Mouse (Mus musculus): ENCODE data around the gene Kcnj14. TPM values are rescaled to one million over a fixed set of nuclear protein-coding genes. Genes with fewer than 3 reads are reported as not detected.

The Kcnj14 gene
- total RNA-seq, 2 experiments from 2014 or later, result 0.55 to 0.70 TPM

DNA sequence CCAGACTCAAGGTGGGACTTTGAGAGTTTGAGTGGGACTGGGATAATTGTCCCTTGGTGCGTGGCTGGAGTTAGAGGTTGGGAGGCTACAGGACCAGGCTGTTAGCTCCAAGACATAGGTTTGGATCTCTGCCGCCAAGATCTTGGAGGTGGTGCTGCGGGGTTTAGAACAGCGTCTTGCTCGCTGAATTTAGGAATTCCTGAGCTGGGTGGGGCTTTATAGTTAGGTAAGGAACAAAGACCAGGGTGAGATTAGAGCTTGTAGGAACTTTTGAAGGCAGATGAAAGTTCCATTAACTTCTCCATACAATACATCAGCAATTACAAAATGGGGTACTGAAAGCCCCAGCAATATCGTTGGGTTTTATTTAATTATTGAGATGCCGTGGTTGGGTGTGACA is 24.6 kb downstream of the Kcnj14 start:
- intact Hi-C loops (cut with DNase I), result no loop called here
- no peak for DNase-seq (ENCODE audit: low spot score)

DNA sequence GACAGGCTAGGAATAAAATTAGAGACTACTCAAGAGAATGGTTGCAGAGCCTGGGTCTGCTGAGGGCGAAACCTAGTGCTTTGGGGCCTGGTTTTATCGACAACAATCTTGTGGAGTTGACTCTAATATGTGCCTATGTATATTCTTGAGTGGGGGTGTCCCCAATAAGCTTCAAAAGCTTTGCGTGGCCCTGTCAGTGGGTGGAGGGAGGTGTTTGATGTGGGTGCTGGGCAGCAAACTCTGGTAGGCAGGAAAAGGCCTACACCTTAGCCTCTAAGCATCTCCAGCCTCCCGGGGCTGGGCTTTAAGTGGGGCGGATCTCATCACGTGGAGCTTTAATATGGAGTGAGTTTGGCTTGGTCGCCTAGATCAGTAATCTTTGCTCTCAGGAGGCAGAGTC is 25.7 kb downstream of the Kcnj14 start:
- no peak for DNase-seq (ENCODE audit: low spot score)
- intact Hi-C loops (cut with DNase I), result no loop called here

DNA sequence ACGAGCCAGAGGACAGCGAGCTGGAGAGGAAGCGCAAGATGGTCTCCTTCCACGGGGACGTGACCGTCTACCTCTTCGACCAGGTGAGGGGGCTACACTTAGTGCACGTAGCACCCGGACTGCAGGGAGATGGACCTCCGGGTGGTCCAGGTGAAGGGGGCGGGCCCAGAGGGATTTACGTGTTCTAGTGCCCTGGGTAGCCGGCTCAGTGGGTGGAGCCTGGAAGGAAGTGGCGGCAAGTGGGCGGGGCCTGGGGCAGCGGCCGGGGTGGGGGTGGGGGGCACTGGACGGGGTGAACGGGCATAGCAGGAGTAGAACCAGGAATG is 26.1 kb downstream of the Kcnj14 start:
- intact Hi-C loops (cut with DNase I), result no loop called here
- DNase-seq (ENCODE audit: low spot score), result no peak

DNA sequence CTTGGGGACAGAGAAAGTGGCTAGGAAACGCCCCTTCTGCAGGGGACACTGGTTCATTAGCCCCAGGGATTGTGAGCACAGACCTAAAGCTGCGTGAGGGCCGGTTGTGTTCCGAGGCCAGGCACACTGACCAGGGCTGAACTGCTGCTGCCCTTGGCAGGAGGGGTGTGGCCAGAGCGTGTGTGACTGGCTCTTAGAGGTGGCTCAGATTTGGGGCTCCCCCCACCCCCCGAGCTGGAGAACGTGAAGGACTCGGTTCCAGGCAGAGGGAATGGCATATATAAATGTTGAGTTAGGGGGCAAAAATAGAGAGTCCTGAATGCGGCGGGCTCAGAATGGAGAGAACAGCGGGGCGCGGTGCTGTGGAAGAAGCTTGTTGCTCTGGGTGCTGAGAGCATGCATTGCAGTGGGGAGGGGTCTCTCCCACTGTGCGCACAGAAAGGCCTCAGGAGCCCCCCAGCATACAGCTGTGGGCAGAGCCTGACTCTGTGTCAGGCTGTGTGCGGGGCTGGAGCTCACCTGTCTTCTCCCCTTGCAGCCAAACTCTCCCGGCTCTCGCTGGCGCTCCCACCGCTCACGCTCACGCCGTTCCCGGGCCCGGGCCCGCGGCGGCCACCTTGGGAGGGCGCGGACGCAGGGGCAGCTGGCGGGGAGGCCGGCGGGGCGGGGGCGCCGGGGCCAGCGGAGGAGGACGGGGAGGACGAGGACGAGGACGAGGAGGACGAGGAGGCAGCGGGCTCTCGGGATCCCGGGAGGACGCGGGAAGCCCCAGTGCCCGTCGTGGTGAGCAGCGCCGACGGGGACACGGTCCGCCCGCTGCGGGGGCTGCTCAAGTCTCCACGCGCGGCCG is 26.7 kb downstream of the Kcnj14 start:
- intact Hi-C loops (cut with DNase I), result no loop called here
- DNase-seq (ENCODE audit: low spot score), result no peak

DNA sequence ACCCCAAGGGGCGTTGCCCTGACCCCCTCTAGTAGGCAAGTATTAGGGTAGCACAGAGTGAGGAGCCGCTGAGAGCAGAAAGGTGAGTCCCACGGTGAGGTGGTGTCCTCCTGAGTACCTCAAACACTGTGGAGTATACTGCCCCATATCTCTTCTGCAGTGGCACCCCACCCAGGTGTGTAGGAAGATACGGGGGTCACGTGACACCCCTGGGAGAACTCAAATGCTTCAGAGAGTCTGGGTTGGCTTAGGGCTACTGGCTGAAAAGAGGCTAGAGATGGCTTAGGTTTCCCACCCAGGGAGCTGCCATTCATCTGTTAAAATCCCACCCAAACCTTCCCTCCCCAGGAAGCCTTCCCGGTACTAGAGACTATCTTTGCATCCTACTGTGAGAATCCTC is 27.6 kb downstream of the Kcnj14 start:
- DNase-seq (ENCODE audit: low spot score), result no peak
- intact Hi-C loops (cut with DNase I), result no loop called here

DNA sequence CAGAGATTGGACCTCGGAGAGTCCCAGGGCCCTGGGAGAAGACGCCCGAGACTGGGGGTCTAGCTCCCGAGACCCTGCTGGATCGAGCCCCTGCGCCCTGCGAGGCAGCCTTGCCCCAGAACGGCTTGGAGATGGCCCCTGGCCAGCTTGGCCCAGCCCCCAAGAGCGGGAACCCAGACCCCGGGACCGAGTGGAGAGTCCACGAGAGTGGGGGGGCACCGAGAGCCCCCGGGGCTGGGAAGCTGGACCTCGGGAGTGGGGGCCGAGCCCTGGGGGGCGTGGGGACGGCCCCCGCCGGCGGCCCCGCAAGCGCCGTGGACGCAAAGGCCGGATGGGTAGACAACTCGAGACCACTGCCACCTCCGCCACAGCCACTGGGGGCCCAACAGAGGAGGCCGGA is 29.6 kb downstream of the Kcnj14 start:
- DNase-seq (ENCODE audit: low spot score), result no peak
- intact Hi-C loops (cut with DNase I), result no loop called here

DNA sequence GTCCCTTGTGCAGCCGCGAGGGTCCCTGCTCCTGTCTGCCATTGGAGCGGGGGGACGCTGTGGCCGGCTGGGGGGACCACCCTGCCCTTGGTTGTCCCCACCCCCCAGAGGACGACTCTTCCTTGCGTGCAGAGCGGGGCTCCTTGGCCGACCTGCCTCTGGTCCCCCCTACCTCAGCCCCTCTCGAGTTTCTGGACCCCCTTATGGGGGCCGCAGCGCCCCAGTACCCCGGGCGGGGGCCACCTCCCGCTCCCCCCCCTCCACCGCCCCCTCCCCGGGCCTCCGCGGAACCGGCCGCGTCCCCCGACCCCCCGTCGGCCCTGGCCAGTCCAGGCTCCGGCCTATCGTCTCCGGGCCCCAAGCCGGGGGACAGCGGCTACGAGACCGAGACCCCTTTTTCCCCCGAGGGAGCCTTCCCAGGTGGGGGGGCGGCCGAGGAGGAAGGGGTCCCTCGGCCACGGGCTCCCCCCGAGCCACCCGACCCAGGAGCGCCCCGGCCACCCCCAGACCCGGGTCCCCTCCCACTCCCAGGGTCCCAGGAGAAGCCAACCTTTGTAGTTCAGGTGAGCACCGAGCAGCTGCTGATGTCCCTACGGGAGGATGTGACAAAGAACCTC is 30.5 kb downstream of the Kcnj14 start:
- intact Hi-C loops (cut with DNase I), result no loop called here
- DNase-seq (ENCODE audit: low spot score), result no peak

DNA sequence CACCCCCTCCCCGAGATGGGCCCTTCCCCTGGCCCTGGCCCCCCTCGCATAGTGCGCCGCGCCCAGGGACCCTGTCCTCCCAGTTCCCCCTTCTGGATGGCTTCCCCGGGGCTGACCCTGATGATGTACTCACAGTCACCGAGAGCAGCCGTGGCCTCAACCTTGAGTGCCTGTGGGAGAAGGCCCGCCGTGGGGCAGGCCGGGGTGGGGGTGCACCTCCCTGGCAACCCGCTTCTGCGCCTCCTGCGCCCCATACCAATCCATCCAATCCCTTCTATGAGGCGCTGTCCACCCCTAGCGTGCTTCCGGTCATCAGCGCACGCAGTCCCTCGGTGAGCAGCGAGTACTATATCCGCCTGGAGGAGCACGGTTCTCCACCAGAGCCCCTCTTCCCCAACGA is 31.3 kb downstream of the Kcnj14 start:
- no peak for DNase-seq (ENCODE audit: low spot score)
- intact Hi-C loops (cut with DNase I), result no loop called here

DNA sequence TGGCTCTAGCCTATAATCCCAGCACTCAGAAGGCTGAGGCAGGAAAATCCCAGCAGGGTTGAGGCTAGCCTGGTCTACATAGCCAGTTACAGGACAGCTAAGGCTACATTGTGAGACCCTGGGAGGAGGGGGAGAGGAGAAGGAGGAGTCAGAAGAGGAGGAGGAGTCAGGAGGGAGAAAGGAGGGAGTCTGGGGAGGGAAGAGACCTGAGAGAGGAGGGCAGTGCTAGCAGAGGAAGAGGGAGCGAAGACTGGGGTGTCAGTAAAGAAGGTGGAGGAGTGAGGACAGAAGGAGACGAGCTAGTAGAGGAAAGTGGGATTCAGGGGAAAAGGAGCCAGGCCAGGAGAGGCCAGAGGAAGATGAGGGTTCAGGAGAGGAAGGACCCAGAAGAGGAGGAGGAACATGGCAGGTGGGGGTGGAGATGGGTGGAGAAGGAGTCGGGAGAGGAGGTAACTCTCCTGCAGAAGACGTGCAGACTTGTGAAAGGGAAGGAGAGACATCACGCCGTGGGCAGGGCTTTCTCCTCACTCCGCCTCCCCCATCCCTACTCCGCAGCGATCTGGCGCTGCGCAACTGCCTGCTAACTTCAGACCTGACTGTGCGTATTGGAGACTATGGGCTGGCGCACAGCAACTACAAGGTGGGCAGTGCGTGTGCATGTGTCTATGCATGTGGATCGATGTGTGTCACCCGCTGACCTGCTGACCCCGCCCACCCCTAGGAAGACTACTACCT is 32.7 kb downstream of the Kcnj14 start:
- intact Hi-C loops (cut with DNase I), result no loop called here

DNA sequence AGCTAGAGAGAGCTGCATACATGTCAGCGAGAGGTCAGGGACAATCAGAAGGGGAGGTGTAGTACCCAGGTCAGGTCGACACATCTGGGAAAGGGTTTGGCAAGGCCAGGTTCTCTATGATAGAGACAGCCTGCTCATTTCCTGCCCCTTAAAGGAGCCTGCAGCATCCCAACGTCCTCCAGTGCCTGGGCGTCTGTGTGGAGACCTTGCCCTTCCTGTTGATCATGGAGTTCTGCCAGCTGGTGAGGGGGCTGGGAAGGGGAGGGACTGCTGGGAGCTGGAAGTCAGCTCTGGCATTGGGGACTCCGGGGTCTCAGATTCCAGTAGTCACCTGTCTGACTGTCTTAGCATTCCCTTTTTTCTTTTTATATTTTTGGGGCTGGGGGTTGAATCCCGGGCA is 33.9 kb downstream of the Kcnj14 start:
- intact Hi-C loops (cut with DNase I), result no loop called here
- DNase-seq (ENCODE audit: low spot score), result no peak

More for the DNA sequence above, 32.7 kb downstream of the Kcnj14 start:
- no peak for DNase-seq (ENCODE audit: low spot score)

DNA sequence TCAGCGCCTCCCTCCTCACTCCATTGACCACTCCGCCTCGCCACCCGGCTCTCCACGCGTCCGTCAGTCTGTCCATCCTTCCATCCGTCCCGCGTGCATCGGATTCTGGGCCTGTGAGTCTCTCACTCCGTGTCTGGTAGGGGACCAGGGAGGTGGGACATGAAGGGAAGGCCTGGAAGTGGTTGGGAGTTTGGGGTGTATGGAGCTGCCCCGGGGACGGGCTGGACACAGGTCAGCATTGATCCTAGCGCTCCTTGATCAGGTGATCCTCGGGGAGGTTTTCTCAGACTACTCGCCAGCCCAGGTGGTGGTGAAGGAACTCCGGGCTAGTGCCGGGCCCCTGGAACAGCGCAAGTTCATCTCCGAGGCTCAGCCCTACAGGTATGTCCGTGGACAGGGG is 36.9 kb downstream of the Kcnj14 start:
- intact Hi-C loops (cut with DNase I), result no loop called here
- DNase-seq (ENCODE audit: low spot score), result no peak

DNA sequence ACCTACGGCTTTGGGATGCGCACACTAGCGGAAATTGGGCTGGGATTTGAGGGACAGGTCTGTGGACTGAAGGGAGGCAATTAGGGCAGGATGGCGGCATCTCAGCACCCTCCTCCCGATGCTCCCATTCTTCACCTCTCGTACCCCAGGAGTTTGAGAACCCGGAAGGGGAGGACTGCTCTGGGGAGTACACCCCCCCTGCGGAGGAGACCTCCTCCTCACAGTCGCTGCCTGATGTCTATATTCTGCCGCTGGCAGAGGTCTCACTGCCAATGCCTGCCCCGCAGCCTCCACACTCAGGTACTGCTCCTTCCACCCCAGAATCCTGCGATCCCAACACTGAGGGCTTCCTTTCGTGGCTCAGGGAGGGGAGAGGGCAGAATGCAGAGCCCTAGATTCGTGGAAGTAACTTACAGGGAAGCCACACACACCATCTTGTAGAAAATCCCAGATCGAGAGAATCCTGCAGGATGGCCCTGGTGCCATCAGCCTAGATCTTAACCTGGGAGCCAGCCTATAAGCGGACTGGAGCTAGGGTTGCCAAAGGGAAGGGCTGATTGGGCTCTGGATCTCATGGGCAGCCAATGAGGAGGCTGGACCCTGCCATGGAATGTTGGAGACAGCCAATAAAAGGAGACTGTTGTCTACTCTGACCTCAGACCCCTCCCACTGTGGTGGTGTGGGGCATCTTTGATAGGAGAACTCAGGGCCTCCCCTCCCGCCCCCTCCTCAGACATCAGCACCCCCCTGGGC is 37.7 kb downstream of the Kcnj14 start:
- intact Hi-C loops (cut with DNase I), result no loop called here
- no peak for DNase-seq (ENCODE audit: low spot score)

DNA sequence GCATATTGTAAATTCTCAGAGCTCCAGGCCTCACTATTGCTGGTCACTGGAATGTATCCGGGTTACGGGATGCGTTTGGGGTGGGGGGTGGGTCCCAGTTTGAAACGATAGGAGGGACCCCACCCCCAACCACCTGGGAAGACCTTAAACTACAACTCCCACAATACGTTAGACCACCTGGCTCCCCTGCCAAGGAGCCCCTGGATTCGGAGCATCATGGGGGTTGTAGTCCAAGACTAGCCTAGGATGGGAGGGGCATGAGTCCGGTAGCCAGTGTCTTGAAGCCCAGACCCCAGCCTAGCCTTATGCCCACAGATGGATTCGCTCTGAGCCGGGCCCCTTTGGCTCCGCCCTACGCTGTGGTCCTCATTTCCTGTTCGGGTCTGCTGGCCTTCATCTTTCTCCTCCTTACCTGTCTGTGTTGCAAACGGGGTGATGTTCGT is 38.4 kb downstream of the Kcnj14 start:
- DNase-seq (ENCODE audit: low spot score), result no peak

DNA sequence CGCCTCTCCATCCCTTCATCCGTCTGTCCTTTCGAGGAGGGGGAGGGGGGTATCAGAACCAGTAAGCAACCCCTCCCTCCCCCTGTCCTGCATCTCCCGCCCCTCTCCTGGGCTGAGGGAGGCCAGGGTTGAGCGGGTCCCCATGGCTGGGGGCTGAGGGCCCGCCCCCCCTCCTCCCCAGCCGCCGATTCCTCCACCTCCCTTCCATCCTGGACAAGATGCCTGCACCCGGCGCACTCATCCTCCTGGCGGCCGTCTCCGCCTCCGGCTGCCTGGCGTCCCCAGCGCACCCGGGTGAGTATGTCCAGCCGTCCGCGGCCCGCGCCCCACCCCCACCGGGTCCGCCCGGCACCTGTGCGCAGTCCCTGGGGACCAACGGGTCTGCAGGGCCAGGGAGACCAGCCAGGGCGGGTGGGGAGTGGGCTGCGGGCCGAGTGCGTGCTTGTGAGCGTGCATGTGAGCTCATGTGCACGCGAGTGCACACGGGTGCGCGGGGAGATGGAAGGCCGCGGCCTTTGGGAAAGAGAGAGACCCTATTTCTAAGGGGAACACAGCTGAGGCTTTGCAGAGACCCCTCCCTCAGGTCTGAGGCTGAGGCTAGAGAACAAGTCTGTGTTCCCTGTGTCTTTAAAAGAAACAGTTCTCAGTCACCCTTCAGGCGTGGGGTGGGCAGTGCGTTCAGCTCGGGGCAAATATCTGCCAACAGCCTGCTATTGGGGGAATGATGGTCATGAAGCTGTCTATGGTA is 39.0 kb downstream of the Kcnj14 start:
- intact Hi-C loops (cut with DNase I), result no loop called here
- DNase-seq (ENCODE audit: low spot score), result no peak

More for the DNA sequence above, 38.4 kb downstream of the Kcnj14 start:
- intact Hi-C loops (cut with DNase I), result no loop called here

DNA sequence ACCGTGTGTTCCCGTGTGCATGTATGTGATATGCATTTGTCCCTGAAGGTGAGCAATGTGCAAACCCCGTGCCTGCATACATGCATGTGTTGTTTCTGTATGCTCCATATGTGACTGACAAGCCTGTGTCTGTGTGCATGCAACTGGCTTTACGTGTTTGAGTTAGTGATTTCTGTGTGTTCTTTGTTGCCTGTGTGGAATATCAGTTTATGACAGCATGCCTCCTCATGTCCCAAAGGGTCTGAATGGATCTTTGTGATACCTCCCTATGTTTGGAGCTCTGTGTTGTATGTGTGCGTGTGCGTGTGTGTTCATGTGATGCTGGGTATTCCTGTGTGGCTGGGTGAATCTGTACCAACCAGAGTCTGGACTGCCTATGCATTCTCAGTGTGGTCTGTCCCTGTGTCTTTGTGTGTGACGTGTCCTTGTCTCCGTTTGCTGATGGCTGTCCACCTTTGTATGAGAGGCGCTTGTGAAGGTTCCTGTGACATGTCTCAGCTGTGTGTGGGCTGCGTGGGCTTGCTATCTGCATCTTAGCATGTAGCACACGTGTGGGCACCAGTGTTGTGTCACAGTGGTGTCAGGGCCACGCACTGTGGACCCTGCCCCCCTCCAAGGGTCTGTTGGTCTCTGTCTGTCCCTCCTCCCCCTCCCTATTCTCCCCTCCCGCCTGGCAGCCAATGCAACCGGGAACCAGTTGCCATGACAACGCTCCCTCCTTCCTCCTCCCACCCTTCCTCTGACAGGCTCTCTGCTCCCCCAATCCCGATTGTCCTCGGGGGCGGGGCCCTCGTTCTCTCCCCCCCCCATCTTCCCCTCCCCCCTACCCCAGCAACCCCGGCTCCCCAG is 39.8 kb downstream of the Kcnj14 start, which contains the start of gene Sult2b1:
TSS of gene Sult2b1 (minus strand) at position 146 of the 849 bp plus-strand sequence.
- intact Hi-C loops (cut with DNase I), result no loop called here
- no peak for DNase-seq (ENCODE audit: low spot score)

DNA sequence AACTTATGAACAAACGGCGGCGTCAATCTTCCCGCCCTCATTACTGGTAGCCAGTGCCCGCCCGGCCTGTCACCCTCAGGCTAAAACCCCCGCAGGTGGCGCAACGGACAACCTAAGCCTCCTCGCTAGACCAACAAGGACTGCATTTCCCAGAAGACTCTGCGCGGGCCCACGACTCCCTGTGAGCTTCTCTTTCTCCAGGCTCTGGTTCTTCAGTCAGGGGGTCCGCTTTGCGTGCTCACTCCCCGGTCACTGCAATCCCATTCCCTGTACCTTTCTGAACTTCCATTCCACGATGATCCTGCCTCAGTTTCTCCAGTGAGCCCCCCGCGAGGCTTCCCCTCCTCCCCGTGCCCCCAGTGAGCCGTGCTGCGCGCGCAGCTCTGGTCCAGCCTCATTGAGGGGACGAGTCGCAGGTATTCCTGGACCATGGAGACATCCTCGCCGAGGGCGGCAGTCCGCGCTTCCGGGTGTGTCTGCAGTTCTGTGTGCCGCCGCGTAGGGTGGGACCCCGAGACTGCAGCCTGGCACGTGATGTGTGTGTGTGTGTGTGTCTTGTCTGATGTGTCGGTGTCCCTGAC is 41.0 kb downstream of the Kcnj14 start, which contains the start of gene Lmtk3:
TSS of gene Lmtk3 (plus strand) at position 228 of the 581 bp plus-strand sequence.
- intact Hi-C loops (cut with DNase I), result no loop called here
- no peak for DNase-seq (ENCODE audit: low spot score)

DNA sequence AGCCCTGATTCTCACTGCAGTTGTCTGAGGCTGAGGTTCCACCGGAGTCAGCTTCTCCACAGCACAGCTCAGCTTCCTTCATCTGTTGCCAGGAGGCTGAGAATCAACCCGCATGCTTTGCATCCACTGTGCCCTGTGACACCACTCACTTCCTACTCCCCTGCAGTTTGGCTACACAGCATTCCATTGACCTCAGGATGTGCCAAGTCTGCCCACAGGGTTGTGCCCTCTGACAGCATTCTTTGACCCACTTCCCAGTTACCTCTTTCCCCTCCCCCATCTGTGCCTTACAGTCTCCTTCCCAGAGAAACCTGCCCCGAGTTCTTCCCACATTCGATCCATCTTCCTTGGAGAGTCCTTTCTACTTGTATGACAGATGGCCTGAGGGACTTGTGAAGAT is 42.3 kb downstream of the Kcnj14 start:
- DNase-seq (ENCODE audit: low spot score), result no peak
- intact Hi-C loops (cut with DNase I), result no loop called here

DNA sequence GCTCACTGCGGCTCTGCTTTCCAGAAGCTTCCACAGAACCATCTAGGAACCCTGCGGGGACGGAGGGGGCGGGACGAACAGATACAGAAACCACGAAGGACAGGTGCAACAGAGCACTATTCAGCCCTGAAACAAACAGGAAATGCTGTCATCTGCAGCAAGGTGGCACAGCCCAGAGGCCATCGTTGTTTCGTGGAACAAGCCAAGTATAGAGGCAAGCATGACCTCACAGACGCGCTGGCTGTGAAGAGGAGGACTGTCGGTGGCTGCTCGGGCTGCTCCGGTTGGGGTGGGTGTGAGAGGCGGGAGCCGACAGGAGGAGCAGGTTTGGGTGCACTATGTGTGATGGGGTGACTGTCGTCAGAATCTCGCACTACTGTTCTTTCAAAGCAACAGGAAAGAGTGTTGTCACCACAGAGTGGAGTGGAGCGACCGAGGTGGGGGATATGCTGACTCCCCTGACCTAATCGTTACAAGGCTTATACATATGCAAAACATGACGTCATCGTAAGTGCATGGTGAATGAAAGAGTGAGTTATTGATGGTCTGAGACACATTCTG is 45.4 kb downstream of the Kcnj14 start:
- DNase-seq (ENCODE audit: low spot score), result no peak
- intact Hi-C loops (cut with DNase I), result no loop called here

Measured in heart, postnatal 25 days (tissue).